Comparison of ENCODE assay signal across 7 mouse cellular contexts in the genomic region with DNA sequence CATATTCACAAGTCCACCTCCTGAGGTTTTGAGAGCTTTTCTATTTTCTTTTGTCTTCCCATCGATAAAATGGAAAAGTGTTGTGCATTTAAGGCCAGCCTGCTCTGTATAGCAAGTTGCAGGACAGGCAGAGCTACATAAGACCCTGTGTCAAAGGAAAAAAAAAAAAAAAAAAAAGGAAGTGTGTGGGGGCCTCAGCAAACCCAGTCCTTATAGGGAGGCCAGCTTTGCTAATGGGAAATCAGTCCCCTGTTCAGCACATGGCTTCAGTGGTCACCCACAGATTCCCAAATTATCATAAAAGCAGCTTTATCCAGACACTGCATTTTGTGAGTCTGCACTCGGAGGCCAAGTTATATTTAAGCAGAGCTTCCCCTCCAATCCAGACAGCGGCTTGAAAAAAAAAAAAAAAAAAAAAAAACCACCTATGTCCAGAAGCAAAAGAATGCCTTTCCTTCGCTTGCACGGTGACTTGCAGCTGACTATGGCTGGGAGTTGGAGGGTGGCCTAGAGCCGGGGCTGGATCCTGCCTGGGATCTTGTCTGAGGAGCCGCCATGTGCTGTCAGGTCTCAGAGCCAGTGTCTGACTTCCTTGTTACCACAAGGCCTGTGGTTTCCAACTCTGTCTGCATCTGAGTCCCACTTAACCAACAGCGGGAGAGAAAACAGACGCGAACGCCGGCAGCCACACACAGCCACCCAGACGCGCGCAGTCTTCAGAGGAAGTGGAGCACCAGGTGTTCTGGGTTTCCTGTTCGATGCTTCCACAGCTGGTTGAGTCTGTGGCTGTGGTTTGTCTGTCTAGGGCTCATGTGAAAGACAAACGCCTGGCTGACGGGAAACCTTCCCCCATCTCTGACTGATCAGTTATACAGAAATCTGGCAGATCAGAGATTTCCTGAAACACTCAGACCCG.
DNase-seq lines count a peak whose midpoint lies in the region; ATAC-seq and TF ChIP-seq lines count a peak whose summit lies in the region.

No protein-coding gene starts in this region.

- no peak overlapping the region for H3K4me3 ChIP-seq in lung, embryonic 14.5 days (ENCODE audit: low read depth, low read length)
- H3K4me3 ChIP-seq in bone marrow macrophage, adult 2 months (ENCODE audit: insufficient read depth, low read length) = peak overlapping the region; percentile 12

- H3K4me2 ChIP-seq in lung, embryonic 14.5 days = 0 out of 2 replicates have a peak overlapping the region, but pooled peaks have one; percentile 4

- H3K36me3 ChIP-seq in lung, embryonic 14.5 days (ENCODE audit: insufficient read depth) = no peaks in the 10 kb centered on the region

- peak; percentile 30; the same call in 1 of the 2 replicates for ATAC-seq in lung, embryonic 14.5 days (ENCODE audit: insufficient read depth)
- peak; percentile 88 for ATAC-seq in inflammation-experienced regulatory T-cells, adult 6 months
- ATAC-seq in neutrophil, adult 5-6 weeks (ENCODE audit: extremely low read depth, insufficient number of reproducible peaks, low FRiP score, poor library complexity, severe bottlenecking) = peak; percentile 77

- H3K27ac ChIP-seq in lung, embryonic 14.5 days (ENCODE audit: low read depth) = peak overlapping the region; percentile 60; the same call in 1 of the 2 replicates
- peak overlapping the region; percentile 62 for H3K27ac ChIP-seq in bone marrow macrophage, adult 2 months (ENCODE audit: insufficient read depth, low read depth, low read length)

- no peak for TF ChIP-seq POLR2A in bone marrow macrophage, adult 2 months (IDR thresholded peaks at IDR 0.05; ENCODE audit: borderline replicate concordance, low read depth, low read length)

- TF ChIP-seq CTCF in lung, embryonic 14.5 days (IDR thresholded peaks at IDR 0.05; ENCODE audit: low read depth) = no peak
- TF ChIP-seq CTCF in bone marrow macrophage, adult 2 months (IDR thresholded peaks at IDR 0.05; ENCODE audit: low read depth, low read length) = no peak

- H3K27me3 ChIP-seq in lung, embryonic 14.5 days (ENCODE audit: insufficient read depth, low read length) = no peaks in the 10 kb centered on the region

- H3K9me3 ChIP-seq in lung, embryonic 14.5 days (ENCODE audit: low read depth, low read length) = no peaks in the 10 kb centered on the region

- H3K9ac ChIP-seq in lung, embryonic 14.5 days = no peak overlapping the region

- H3K4me1 ChIP-seq in lung, embryonic 14.5 days (ENCODE audit: insufficient read depth) = peaks cover 9% of the 10 kb centered on the region; the same call in 1 of the 2 replicates
- peaks cover 19% of the 10 kb centered on the region for H3K4me1 ChIP-seq in bone marrow macrophage, adult 2 months (ENCODE audit: control insufficient read depth, insufficient read depth, low read length)

- 38% methylated on average over 19 of the region's 19 CpGs for WGBS in lung, embryonic 14.5 days

- DNase-seq in lung, embryonic 14.5 days = peak; percentile 49
- DNase-seq in lung, postnatal 10 days = no peak
- DNase-seq in urinary bladder, postnatal 36 days (ENCODE audit: low spot score in 2 of 2) = no peak
- DNase-seq in adipocyte (ENCODE audit: low spot score) = no peak

Comparison
In these comparisons a context has a peak if more than half of its experiments do, and no peak if none do; other contexts are left out.
1. ATAC-seq: peak in every context shown above with its lines; median percentile 88 in inflammation-experienced regulatory T-cells, adult 6 months; 77 in neutrophil, adult 5-6 weeks; 30 in lung, embryonic 14.5 days.